Mouse (Mus musculus) v-Abl transformed pro-B cells (cell line): ENCODE data around the gene Ppef2.

ENCODE experiments used
- in situ Hi-C, 2 experiments: fragments of 400-800 bp; cut with MboI; formaldehyde crosslinking; loops; one replicate each; pipeline ENCODE4 v1.15.1; 2025; ENCODE audit not compliant: unreplicated experiment in 2 of 2

Ppef2 gene

GRCm38 (mm10) chr5:92256218-92256617 is at the start of gene Ppef2:
Gene Ppef2, minus strand, starts transcription at chr5:92256278.
- in situ Hi-C loops: no loop called here

- in situ Hi-C loops: loop anchor here (25.0 kb wide), 2 partner anchors 208 to 658 kb away; partner anchors contain the start of gene Scarb2 (in 1 of the 2)
Measured at GRCm38 (mm10) chr5:92304291-92304690, 48.2 kb upstream of the Ppef2 start.

GRCm38 (mm10) chr5:92302149-92302840 is 46.2 kb upstream of the Ppef2 start:
- in situ Hi-C loops: loop anchor here (25.0 kb wide), 2 partner anchors 210 to 660 kb away; partner anchors contain the start of gene Scarb2 (in 1 of the 2)

- in situ Hi-C loops: loop anchor here in 1 of 2 experiments (25.0 kb wide), 1 partner anchor 332 kb away; the partner anchor contains the start of gene Rchy1
Measured at GRCm38 (mm10) chr5:92294525-92294924, 38.4 kb upstream of the Ppef2 start.

GRCm38 (mm10) chr5:92291652-92292414 is 35.8 kb upstream of the Ppef2 start:
- in situ Hi-C loops: loop anchor here in 1 of 2 experiments (25.0 kb wide), 1 partner anchor 330 kb away; the partner anchor contains the start of gene Rchy1

- in situ Hi-C loops: loop anchor here in 1 of 2 experiments (25.0 kb wide), 1 partner anchor 326 kb away; the partner anchor contains the start of gene Rchy1
Measured at GRCm38 (mm10) chr5:92287840-92288239, 31.8 kb upstream of the Ppef2 start.

GRCm38 (mm10) chr5:92283107-92283506 is 27.0 kb upstream of the Ppef2 start:
- in situ Hi-C loops: loop anchor here in 1 of 2 experiments (25.0 kb wide), 1 partner anchor 321 kb away; the partner anchor contains the start of gene Rchy1

GRCm38 (mm10) chr5:92282571-92282970 is 26.5 kb upstream of the Ppef2 start:
- in situ Hi-C loops: loop anchor here in 1 of 2 experiments (25.0 kb wide), 1 partner anchor 320 kb away; the partner anchor contains the start of gene Rchy1

- in situ Hi-C loops: loop anchor here in 1 of 2 experiments (25.0 kb wide), 1 partner anchor 317 kb away; the partner anchor contains the start of gene Rchy1
Measured at GRCm38 (mm10) chr5:92278942-92279537, 23.0 kb upstream of the Ppef2 start.

GRCm38 (mm10) chr5:92277437-92278394 is 21.6 kb upstream of the Ppef2 start, which contains the start of gene Naaa:
Gene Naaa, minus strand, starts transcription at chr5:92278170.
- in situ Hi-C loops: loop anchor here in 1 of 2 experiments (25.0 kb wide), 1 partner anchor 315 kb away; the partner anchor contains the start of gene Rchy1

- in situ Hi-C loops: no loop called here
Measured at GRCm38 (mm10) chr5:92270496-92270895, 14.4 kb upstream of the Ppef2 start.

- in situ Hi-C loops: no loop called here
Measured at GRCm38 (mm10) chr5:92263761-92264359, 7.8 kb upstream of the Ppef2 start.

GRCm38 (mm10) chr5:92262646-92263045 is 6.6 kb upstream of the Ppef2 start:
- in situ Hi-C loops: no loop called here

- in situ Hi-C loops: no loop called here
Measured at GRCm38 (mm10) chr5:92254476-92254875, 1.6 kb downstream of the Ppef2 start.

GRCm38 (mm10) chr5:92252797-92253343 is 3.2 kb downstream of the Ppef2 start:
- in situ Hi-C loops: no loop called here

- in situ Hi-C loops: no loop called here
Measured at GRCm38 (mm10) chr5:92252031-92252430, 4.0 kb downstream of the Ppef2 start.

GRCm38 (mm10) chr5:92248614-92249013 is 7.5 kb downstream of the Ppef2 start:
- in situ Hi-C loops: loop anchor here in 1 of 2 experiments (25.0 kb wide), 1 partner anchor 786 kb away; no protein-coding TSS in a partner anchor

GRCm38 (mm10) chr5:92245483-92245882 is 10.6 kb downstream of the Ppef2 start:
- in situ Hi-C loops: loop anchor here in 1 of 2 experiments (25.0 kb wide), 1 partner anchor 783 kb away; no protein-coding TSS in a partner anchor
